Comparison of ENCODE assay signal across 21 mouse cellular contexts in the genomic region with DNA sequence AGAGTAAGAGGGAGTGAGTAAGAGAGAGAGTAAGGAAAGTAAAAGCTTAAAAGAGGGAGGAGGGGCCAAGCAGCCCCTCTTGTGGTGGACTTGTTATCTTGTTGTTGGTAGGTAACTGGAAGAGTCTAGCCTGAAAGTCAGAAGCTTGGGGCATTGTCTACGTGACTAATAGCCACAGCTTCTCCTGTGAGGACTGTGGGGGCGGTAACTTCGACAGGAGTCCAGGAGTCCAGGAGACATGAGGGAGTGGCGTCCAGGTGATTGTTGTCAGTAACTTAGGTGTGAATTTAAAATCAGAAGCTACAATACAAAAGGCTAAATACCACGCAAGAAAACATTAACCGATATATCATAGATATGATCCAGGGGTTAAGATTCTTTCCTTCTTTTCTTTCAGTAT.
"Had no signal": no experiment of that assay in that cellular context is flagged by ENCODE, and none has a peak within 500 bp of the region (broad histone marks: within the 10 kb centered on the region; RNA-seq: fewer than 3 reads in every experiment).

No protein-coding gene starts in this region.

- H3K27me3 ChIP-seq: lung, embryonic 15.5 days; megakaryocyte, embryonic 14.5 days; midbrain, embryonic 13.5 days; midbrain, embryonic 15.5 days; neural tube, embryonic 13.5 days; neural tube, embryonic 15.5 days had no signal

- H3K9me3 ChIP-seq: lung, embryonic 15.5 days; midbrain, embryonic 13.5 days; midbrain, embryonic 15.5 days; neural tube, embryonic 13.5 days; neural tube, embryonic 15.5 days had no signal

- H3K4me3 ChIP-seq: lung, embryonic 15.5 days; megakaryocyte, embryonic 14.5 days; midbrain, embryonic 13.5 days; midbrain, embryonic 15.5 days; neural tube, embryonic 13.5 days; neural tube, embryonic 15.5 days had no signal

- H3K36me3 ChIP-seq: lung, embryonic 15.5 days; midbrain, embryonic 13.5 days; midbrain, embryonic 15.5 days; neural tube, embryonic 13.5 days; neural tube, embryonic 15.5 days had no signal

- DNase-seq: liver, postnatal 0 days; lung, adult 2 months; lung, postnatal 14 days; lung, postnatal 36 days; retina, postnatal 1 day; right cerebral cortex, adult 18-20 months; right cerebral cortex, postnatal 25 days; right cerebral cortex, postnatal 4 days; spleen, adult 18-20 months; thymus, adult 2 months; thymus, postnatal 25 days; thymus, postnatal 4 days had no signal

- H3K9ac ChIP-seq: liver, postnatal 0 days; lung, embryonic 15.5 days; midbrain, embryonic 13.5 days; midbrain, embryonic 15.5 days; neural tube, embryonic 13.5 days; neural tube, embryonic 15.5 days had no signal

- ATAC-seq: liver, postnatal 0 days; lung, postnatal 0 days; midbrain, embryonic 13.5 days; midbrain, embryonic 15.5 days had no signal

- H3K27ac ChIP-seq: lung, embryonic 15.5 days; macrophage; midbrain, embryonic 13.5 days; midbrain, embryonic 15.5 days; neural tube, embryonic 13.5 days; neural tube, embryonic 15.5 days had no signal

- H3K4me2 ChIP-seq: lung, embryonic 15.5 days; midbrain, embryonic 11.5 days; midbrain, embryonic 13.5 days; midbrain, embryonic 15.5 days; neural tube, embryonic 13.5 days; neural tube, embryonic 15.5 days had no signal

- H3K4me1 ChIP-seq: lung, embryonic 15.5 days; megakaryocyte, embryonic 14.5 days; midbrain, embryonic 13.5 days; midbrain, embryonic 15.5 days; neural tube, embryonic 13.5 days; neural tube, embryonic 15.5 days had no signal
